Mouse (Mus musculus) liver, embryonic 14.5 days (tissue): ENCODE results near the gene Zfp933. TPM values are rescaled to one million over a fixed set of nuclear protein-coding genes. Genes with fewer than 3 reads are reported as not detected.
A peak's percentile ranks its signal among the peaks of the same experiment; 100 is the strongest.
"Not testable (repeated sequence)": the region's sequence is repeated elsewhere in the genome, so short reads cannot be mapped to it uniquely, and the experiment has no call there.

Experiments used
- ATAC-seq: fragments of 200-750 bp; cut with Nextera tagmentation; 2 replicates; pipeline ENCODE4 v1.8.0; 2017; ENCODE audit warnings: moderate number of reproducible peaks, mild to moderate bottlenecking, moderate library complexity; ENCODE audit not compliant: insufficient read depth
- DNase-seq, 3 experiments: peaks; one replicate each; pipeline ENCODE4 v3.0.0-alpha.2; 2012 to 2013; ENCODE audit warnings: low read depth in 3 of 3, low spot score in 3 of 3
- H3K27ac ChIP-seq: fragments of 300-500 bp; sonication (generic); 2 replicates; pipeline ENCODE4 v1.5.1; 2014; ENCODE audit warnings: moderate library complexity, mild to moderate bottlenecking, control low read depth, inconsistent platforms
- H3K27me3 ChIP-seq: fragments of 300-500 bp; sonication (generic); 2 replicates; pipeline ENCODE4 v1.6.1; 2014; ENCODE audit warnings: mild to moderate bottlenecking, low read length, moderate library complexity; ENCODE audit not compliant: control insufficient read depth, insufficient read depth
- H3K36me3 ChIP-seq: fragments of 300-500 bp; sonication (generic); replicated peaks from 2 replicates; pipeline ENCODE4 v1.6.1; 2014; ENCODE audit warnings: low read depth; ENCODE audit not compliant: control insufficient read depth, insufficient read depth
- H3K4me1 ChIP-seq, 2 experiments: fragments of 200-500 bp in 1 of 2; fragments of 300-500 bp in 1 of 2; sonication (generic) in 1 of 2; replicated peaks; 2 replicates each; pipeline ENCODE4 v1.6.1; 2012 to 2014; ENCODE audit warnings: antibody characterized with exemption in 1 of 2, inconsistent platforms in 1 of 2, low read length in 1 of 2; ENCODE audit not compliant: control insufficient read depth in 2 of 2, insufficient read depth in 2 of 2
- H3K4me2 ChIP-seq: fragments of 300-500 bp; sonication (generic); 2 replicates; pipeline ENCODE4 v1.6.1; 2014; ENCODE audit warnings: low read depth, mild to moderate bottlenecking, control low read depth, moderate library complexity
- H3K4me3 ChIP-seq, 2 experiments: fragments of 200-500 bp in 1 of 2; fragments of 300-500 bp in 1 of 2; sonication (generic) in 1 of 2; 2 replicates each; pipeline ENCODE4 v1.5.1; 2012 to 2014; ENCODE audit warnings: low read depth in 2 of 2, low read length in 2 of 2, mild to moderate bottlenecking in 2 of 2, control low read depth in 1 of 2, inconsistent platforms in 1 of 2, moderate library complexity in 1 of 2; ENCODE audit not compliant: insufficient read depth in 1 of 2
- H3K9ac ChIP-seq: fragments of 300-500 bp; sonication (generic); replicated peaks from 2 replicates; pipeline ENCODE4 v1.6.1; 2014; ENCODE audit warnings: mild to moderate bottlenecking, control low read depth, moderate library complexity
- H3K9me3 ChIP-seq: fragments of 300-500 bp; sonication (generic); 2 replicates; pipeline ENCODE4 v1.6.1; 2016; ENCODE audit warnings: low read length, mixed read lengths; ENCODE audit not compliant: control insufficient read depth
- WGBS: fragments of 180-500 bp; shearing (Covaris S2); extraction: QIAGEN DNeasy Blood & Tissue Kit; methylation state at CpG from one replicate; pipeline ENCODE4 v1.1.7; 2014; ENCODE audit not compliant: insufficient replicate concordance; 5-methylcytosine and 5-hydroxymethylcytosine counted together
- polyA plus RNA-seq, 2 experiments: library from polyadenylated mRNA; depleted of rRNA in 1 of 2; stranded (reverse) in 1 of 2; unstranded in 1 of 2; fragments of >200 nt; fragmentation: Nextera tagmentation in 1 of 2; extraction: Ambion mirVana in 1 of 2; gene quantifications; 2 replicates each; pipeline versions ENCODE4 v1.2.1 to v1.2.3; 2012 to 2014

Zfp933 gene
- polyA plus RNA-seq, 2 experiments, result 1.0 to 1.8 TPM

DNA sequence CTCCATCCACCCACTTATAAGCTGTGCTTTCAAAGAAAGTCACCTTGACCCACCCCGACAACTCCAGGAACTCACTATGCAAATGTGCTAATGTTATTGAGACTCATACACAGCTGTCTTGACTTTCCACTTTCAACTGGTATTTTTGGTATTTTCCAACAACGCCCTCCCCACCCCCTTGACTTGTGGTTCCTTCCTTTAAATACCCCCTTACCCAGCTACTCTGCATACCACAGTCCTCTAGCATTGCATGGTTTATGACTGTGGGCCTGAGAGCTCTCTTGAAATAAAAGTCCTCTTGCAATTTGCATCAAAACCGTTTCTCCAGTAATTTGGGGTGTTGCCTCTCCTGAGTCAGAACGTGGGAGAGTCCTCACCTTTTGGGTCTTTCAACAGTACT, 39.7 kb downstream of the Zfp933 start:
- H3K4me3 ChIP-seq, result peak overlapping the region in 1 of 2 experiments; percentile 65; a peak in 2 of 4 replicates
- not testable (repeated sequence) for H3K36me3 ChIP-seq, H3K27ac ChIP-seq, DNase-seq, H3K27me3 ChIP-seq, H3K9me3 ChIP-seq, H3K4me1 ChIP-seq
- ATAC-seq, result 0 out of 2 replicates have a peak, but pooled peaks have one; percentile 16
- 47% methylated on average over 4 of the region's 4 CpGs for WGBS
- H3K9ac ChIP-seq, result peak overlapping the region; percentile 31
- peak overlapping the region; percentile 82 for H3K4me2 ChIP-seq

DNA sequence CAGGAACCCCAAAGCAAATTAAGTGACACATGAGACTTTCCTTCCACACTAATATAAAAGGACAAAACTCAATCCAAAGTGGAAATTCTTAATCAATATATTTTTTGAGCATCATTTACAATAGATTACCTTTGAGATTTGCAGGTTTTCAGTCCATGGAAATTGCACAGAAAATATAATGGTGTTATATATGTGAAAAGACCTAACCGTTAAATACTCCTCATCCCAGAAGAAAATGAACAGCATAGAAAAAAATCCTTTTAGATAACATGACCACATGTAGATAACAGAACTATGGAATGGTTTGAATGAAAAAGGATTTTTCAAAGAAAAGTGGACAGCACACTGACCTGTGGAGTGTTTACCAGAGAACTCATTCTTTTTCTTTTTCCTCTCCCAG, 52.9 kb downstream of the Zfp933 start:
- not testable (repeated sequence) for H3K4me1 ChIP-seq, H3K27me3 ChIP-seq, H3K4me2 ChIP-seq, DNase-seq, H3K27ac ChIP-seq, ATAC-seq, H3K36me3 ChIP-seq, H3K4me3 ChIP-seq, H3K9ac ChIP-seq, H3K9me3 ChIP-seq
- WGBS, result 71% methylated on average over 1 of the region's 1 CpGs

DNA sequence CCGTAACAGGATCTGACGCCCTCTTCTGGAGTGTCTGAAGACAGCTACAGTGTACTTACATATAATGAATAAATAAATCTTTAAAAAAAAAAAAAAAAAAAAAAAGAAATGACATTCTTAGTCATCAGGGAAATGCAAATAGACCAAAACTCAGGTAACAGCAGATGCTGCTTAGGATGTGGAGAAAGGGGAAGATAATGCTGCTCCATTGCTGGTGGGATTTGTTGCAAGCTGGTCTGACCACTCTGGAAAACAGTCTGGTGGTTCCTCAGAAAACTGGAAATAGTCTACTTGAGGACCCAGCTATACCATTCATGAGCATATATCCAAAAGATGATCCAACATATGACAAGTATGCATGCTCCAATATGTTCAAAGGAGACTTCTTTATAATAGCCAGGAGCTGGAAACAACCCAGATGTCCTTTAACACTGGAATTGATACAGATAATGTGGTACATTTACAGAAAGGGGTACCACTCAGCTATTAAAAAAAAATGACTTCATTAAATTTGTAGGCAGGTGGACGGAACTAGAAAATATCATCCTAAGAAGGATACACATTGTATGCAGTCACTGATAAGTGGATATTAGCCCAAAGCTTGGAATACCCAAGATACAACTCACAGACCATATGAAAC, 54.0 kb downstream of the Zfp933 start:
- not testable (repeated sequence) for DNase-seq, H3K27me3 ChIP-seq, H3K4me1 ChIP-seq, H3K4me3 ChIP-seq, H3K4me2 ChIP-seq, H3K36me3 ChIP-seq, H3K9ac ChIP-seq, H3K27ac ChIP-seq, ATAC-seq, H3K9me3 ChIP-seq
- 68% methylated on average over 1 of the region's 3 CpGs for WGBS

DNA sequence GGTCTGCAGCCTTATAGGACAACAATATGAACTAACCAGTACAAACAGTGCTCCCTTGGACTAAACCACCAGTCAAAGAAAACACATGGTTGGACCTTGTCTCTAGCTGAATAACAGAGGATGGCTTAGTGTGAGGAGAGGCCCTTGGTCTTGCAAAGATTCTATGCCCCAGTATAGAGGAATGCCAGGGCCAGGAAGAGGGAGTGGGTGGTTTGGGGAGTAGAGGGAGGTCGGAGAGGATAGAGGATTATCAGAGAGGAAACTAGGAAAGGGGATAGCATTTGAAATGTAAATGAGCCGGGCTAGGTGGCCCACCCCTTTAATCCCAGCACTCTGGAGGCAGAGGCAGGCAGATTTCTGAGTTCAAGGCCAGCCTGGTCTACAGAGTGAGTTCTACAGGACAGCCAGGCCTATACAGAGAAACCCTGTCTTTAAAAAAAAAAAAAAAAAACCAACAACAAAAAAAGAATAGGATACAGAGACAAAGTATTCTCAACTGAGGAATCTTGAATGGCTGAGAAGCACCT, 54.7 kb downstream of the Zfp933 start:
- ATAC-seq, H3K9me3 ChIP-seq, H3K4me3 ChIP-seq, H3K4me1 ChIP-seq, H3K9ac ChIP-seq, H3K27ac ChIP-seq, H3K36me3 ChIP-seq, DNase-seq, H3K4me2 ChIP-seq, H3K27me3 ChIP-seq: not testable (repeated sequence)
- 43% methylated on average over 2 of the region's 2 CpGs for WGBS

DNA sequence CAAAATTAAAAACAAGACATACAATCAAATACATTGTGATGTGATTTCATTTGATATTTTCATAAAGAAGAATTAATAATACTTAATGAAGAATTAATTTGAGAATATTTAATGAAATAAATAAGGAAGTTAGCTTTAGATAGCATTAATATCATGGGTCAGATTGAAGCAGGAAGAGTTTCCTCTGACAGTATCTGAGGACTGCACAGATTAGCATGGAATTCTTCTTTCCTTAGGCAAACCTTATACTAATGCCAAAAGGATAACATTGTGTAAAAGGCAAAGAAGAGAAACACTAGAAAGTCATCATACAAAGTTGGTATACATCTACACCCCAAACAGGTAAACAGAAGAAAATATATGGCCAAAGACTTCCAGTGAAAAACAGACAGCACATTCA, 56.4 kb downstream of the Zfp933 start:
- H3K4me1 ChIP-seq, H3K9me3 ChIP-seq, H3K9ac ChIP-seq, H3K36me3 ChIP-seq, H3K27ac ChIP-seq, H3K4me3 ChIP-seq, H3K4me2 ChIP-seq, ATAC-seq, DNase-seq, H3K27me3 ChIP-seq: not testable (repeated sequence)

Other genes with a start within 250 kb of the Zfp933 start
- gene Zfp979, start 205.9 kb downstream of the Zfp933 start, polyA plus RNA-seq (2012; rRNA removed), result 0.57 and 1.3 TPM in 2 replicates
- 2.3 and 2.7 TPM in 2 replicates for gene Zfp979, start 205.9 kb downstream of the Zfp933 start, polyA plus RNA-seq (2014; fragmentation: Nextera tagmentation; extraction: Ambion mirVana)
- gene Zfp534, start 145.8 kb downstream of the Zfp933 start, polyA plus RNA-seq (2012; rRNA removed), result not detected in 2 replicates
- gene Zfp534, start 145.8 kb downstream of the Zfp933 start, polyA plus RNA-seq (2014; fragmentation: Nextera tagmentation; extraction: Ambion mirVana), result not detected in 2 replicates
- 1.8 and 3.1 TPM in 2 replicates for gene Zfp984, start 38.6 kb downstream of the Zfp933 start, polyA plus RNA-seq (2012; rRNA removed)
- gene Zfp984, start 38.6 kb downstream of the Zfp933 start, polyA plus RNA-seq (2014; fragmentation: Nextera tagmentation; extraction: Ambion mirVana), result 7.1 and 7.8 TPM in 2 replicates
- gene Miip, start 20.4 kb upstream of the Zfp933 start, polyA plus RNA-seq (2012; rRNA removed), result 33.8 and 36.0 TPM in 2 replicates
- 18.5 and 21.8 TPM in 2 replicates for gene Miip, start 20.4 kb upstream of the Zfp933 start, polyA plus RNA-seq (2014; fragmentation: Nextera tagmentation; extraction: Ambion mirVana)
- gene Fv1, start 20.6 kb upstream of the Zfp933 start, polyA plus RNA-seq (2012; rRNA removed), result 1.6 and 2.2 TPM in 2 replicates
- gene Fv1, start 20.6 kb upstream of the Zfp933 start, polyA plus RNA-seq (2014; fragmentation: Nextera tagmentation; extraction: Ambion mirVana), result 1.5 and 1.6 TPM in 2 replicates
- gene Mfn2, start 56.3 kb upstream of the Zfp933 start, polyA plus RNA-seq (2012; rRNA removed), result 7.5 and 8.6 TPM in 2 replicates
- 9.2 and 11.1 TPM in 2 replicates for gene Mfn2, start 56.3 kb upstream of the Zfp933 start, polyA plus RNA-seq (2014; fragmentation: Nextera tagmentation; extraction: Ambion mirVana)
- gene Plod1, start 88.4 kb upstream of the Zfp933 start, polyA plus RNA-seq (2012; rRNA removed), result 15.5 and 16.9 TPM in 2 replicates
- gene Plod1, start 88.4 kb upstream of the Zfp933 start, polyA plus RNA-seq (2014; fragmentation: Nextera tagmentation; extraction: Ambion mirVana), result 20.2 and 23.7 TPM in 2 replicates
- gene 2510039O18Rik, start 92.5 kb upstream of the Zfp933 start, polyA plus RNA-seq (2012; rRNA removed), result 18.8 and 23.7 TPM in 2 replicates
- 7.8 and 8.1 TPM in 2 replicates for gene 2510039O18Rik, start 92.5 kb upstream of the Zfp933 start, polyA plus RNA-seq (2014; fragmentation: Nextera tagmentation; extraction: Ambion mirVana)
- gene Nppb, start 137.4 kb upstream of the Zfp933 start, polyA plus RNA-seq (2012; rRNA removed), result not detected in 2 replicates
- gene Nppb, start 137.4 kb upstream of the Zfp933 start, polyA plus RNA-seq (2014; fragmentation: Nextera tagmentation; extraction: Ambion mirVana), result not detected in 2 replicates
- gene Nppa, start 152.4 kb upstream of the Zfp933 start, polyA plus RNA-seq (2012; rRNA removed), result not detected in 2 replicates
- not detected in 2 replicates for gene Nppa, start 152.4 kb upstream of the Zfp933 start, polyA plus RNA-seq (2014; fragmentation: Nextera tagmentation; extraction: Ambion mirVana)
- 2.4 and 2.7 TPM in 2 replicates for gene Clcn6, start 190.5 kb upstream of the Zfp933 start, polyA plus RNA-seq (2012; rRNA removed)
- 0.66 and 1.0 TPM in 2 replicates for gene Clcn6, start 190.5 kb upstream of the Zfp933 start, polyA plus RNA-seq (2014; fragmentation: Nextera tagmentation; extraction: Ambion mirVana)
- 9.1 and 9.2 TPM in 2 replicates for gene Mthfr, start 190.7 kb upstream of the Zfp933 start, polyA plus RNA-seq (2012; rRNA removed)
- gene Mthfr, start 190.7 kb upstream of the Zfp933 start, polyA plus RNA-seq (2014; fragmentation: Nextera tagmentation; extraction: Ambion mirVana), result 7.0 and 7.7 TPM in 2 replicates
- 4.0 and 4.1 TPM in 2 replicates for gene Agtrap, start 239.7 kb upstream of the Zfp933 start, polyA plus RNA-seq (2012; rRNA removed)
- gene Agtrap, start 239.7 kb upstream of the Zfp933 start, polyA plus RNA-seq (2014; fragmentation: Nextera tagmentation; extraction: Ambion mirVana), result 8.2 and 9.9 TPM in 2 replicates